Mouse (Mus musculus) 3T3-L1 (cell line): ENCODE measurements around the gene H6pd.

Experiments used
- DNase-seq: peaks from one replicate; pipeline ENCODE4 v3.0.0-alpha.2; 2015; ENCODE audit warnings: low read depth, low spot score

H6pd gene

GRCm38 (mm10) chr4:149944214-149944613, 64.6 kb downstream of the H6pd start:
- DNase-seq: no peak

DNA sequence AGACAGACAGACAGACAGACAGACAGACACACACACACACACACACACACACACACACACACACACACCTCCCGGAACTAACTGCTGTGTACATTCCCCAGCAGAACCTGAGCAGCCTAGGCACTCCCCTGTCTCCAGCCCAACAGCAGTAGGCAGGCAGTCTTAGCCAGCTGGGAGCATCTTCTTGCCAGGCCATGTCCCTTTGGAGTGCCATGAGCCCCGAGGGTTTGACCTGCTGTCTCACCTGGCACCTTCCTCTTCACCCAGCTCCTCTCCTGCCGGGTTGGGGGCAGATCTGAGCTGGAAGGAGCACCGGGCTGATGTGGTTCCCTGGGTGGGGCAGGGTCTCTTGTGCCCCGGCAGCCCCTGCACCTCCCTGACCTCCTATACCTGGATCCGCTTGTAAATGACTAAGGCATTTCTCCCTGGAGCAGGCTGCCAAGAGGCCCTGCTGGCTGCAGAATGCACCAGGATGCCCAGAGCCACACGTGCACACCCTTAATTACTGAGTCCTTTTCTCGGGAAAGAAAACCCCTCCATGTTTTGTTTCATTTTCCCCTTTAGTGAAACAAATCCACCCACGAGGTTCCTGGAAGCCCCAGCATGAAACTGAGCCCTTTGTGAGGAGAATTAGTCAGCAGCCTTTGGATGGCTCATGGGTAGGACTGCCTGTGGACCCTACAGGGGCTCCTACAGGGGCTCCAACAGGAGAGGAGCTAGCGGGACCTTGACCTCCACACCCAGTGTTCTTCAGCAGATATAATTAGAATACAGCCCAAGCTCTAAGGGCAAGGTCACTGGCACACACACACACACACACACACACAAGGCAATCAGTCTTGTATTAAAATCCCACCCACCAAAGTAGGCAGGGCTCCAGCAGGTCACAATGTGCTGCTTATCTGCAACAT, 65.7 kb downstream of the H6pd start:
- no peak for DNase-seq

DNA sequence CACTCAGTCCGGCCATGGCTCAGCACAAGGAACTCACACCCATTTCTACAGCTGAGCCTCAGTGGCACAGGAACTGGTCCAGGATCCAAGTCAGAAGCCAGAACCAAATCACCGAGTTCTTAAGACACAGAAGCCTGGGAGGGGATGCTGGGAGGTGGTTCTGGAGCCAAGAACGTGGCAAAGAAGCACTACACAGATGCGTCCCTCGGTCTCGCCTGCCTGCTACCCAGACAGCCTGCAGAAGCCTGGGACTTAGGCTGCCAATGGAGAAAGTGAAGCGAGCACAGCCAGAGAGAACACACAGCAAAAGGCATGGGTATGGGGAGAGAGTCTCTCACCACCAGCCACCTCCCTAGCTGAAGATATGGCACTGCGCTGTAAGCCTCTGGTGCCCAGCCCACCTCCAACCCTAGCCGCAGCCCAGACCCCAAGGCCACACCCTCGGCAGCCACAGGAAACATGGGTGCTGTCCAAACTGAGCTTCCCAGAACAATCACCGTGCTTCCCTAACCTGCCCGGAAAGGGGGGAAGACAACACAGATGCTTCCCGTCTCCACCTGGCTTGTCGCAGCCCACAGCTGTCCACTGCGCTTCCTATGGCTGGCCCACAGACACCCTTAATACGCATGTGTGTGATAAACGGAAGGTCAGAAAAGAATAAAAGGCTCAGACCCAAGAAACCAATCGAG, 67.6 kb downstream of the H6pd start:
- no peak for DNase-seq

DNA sequence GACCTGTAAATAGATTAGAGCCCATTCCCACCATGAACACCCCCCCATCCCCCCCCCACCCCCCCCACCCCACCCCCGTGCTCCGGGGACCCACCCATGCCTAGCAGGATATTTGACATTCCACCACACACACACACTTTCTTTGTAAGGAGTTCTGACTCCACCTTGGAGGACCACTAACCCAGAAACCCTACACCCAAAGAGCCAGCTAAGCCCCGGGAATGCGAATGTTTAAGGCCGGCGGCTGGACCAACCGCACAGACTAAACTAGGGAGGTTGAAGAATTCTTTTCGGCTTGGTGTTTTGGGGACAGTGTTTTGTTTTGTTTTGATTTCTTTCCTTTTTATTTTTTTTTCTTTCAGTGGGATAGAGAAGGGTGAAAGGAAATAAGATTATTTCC, 70.1 kb downstream of the H6pd start:
- DNase-seq: no peak

DNA sequence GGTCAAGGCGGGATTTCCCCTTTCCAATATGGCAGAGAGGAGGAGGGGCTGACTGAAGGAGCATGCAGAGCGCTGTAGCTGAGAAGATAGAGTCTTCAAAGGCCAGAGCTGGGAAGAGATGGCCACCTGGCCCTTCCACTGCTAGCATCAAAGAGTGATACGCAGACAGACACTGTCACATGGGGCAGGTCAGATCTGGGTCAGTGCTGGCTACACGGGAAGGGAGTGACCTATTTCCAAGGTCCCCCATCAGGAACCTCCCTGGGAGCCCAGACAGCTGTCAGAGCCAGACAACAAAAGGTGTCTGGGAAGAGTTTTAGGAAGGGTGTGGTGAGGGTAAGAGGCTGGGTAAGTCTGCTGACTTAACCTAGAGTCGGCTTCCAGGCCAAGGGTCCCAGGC, 71.9 kb downstream of the H6pd start:
- no peak for DNase-seq

GRCm38 (mm10) chr4:149935470-149935869, 73.4 kb downstream of the H6pd start:
- no peak for DNase-seq

DNA sequence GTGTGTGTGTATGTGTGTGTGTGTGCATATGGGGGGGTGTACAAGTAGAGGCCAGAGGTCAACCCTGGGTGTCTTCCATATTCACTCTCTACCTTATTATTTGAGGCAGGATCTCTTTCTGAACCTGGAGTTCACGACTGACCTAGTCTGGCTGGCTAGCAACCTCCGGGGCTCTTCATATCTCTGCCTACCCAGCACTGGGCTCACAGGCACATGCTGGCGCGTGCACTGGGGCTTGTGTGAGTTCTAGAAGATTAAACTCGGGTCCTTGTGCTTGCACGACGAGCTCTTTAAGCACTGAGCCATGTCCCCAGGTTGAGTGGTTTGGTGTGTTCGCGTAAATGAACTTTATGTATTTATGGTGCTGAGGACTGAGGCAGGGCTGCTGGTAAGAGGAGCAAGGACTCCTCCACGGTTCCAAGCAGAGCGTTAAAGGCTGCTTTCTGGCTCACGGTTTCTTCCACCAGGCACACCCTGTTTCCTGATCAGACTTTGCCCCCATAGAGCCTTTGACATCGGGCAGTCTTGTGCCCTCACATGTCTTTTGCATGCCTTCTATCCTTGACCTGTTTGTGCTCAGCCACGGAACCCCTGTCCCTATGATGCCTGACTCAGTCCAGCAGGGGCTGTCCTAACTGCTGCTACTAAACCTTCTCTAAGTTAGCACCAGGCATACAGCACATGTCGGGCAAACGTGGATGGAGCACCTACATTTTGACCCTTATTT, 75.1 kb downstream of the H6pd start:
- DNase-seq: no peak

DNA sequence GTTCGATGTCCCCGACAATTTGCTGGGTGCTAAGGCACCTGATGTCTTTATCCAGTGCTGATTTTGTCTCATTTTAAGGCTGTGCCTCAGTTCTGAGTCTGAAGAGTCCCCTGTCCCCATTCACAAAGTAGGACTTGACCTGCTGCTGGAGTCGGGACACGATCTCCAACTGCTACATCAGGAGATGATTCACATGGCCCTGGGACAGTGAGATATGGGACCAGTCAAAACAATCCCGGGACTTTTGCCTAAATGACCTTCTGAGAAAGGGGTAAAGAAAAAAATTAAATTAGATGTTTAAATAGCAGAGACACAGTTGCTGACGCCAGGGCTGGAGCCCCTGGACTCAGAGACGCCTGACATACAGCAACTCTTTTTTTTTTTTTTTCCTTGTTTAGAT, 75.8 kb downstream of the H6pd start:
- DNase-seq: no peak

DNA sequence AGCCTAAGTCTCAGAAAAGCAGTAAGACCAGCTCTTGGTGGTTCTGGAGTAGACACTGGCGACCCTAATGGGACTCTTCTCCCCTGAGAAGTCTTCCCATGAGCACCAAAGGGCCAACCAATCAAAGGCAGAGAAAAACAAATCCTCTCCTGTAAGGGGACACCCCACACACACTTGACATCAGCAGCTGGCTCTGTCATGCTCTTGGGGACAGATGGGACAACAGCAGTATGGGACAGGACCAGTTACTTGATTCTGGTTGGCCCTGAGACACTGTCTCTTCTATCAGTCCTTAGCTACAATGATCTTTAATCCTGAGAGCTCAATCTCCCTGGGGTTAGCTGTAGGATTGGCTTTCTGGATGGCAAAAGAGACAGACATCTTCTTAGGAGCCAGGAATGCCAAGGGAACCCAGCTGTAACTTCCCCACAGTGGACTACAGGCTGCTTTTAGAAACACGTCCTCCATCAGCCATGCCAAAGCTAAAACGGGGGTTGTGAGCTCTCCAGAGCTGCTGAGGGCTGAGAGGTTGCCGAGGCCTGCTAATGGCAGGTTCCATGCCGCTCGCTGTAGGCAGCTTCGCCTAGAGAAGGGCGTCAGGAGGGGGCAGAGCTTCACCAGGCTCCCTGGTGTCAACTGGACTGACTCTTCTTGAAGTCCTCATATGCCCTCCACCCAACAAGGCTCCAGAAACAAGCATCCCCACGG, 76.6 kb downstream of the H6pd start:
- no peak for DNase-seq

DNA sequence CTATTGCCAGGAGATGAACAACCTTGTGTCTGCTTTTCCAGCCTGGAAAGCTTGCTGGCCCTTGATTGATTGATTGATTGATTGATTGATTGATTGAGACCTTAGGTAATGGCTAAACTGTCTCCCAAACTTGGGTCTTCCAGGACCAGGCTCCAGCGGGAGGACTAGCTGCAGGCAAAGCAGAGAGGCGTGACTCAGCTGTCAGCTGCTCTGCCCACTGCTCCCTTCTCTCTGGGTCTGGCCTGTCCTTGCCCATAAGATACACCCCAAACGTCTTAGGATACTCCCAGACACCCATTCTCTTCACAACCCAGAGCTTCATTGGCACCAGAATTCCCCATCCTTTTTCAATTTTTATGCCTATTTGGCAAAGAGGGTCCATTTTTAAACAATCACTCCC, 78.1 kb downstream of the H6pd start:
- no peak for DNase-seq
